Mouse (Mus musculus) cerebellum, adult 2 months (tissue): ENCODE results near the gene Klk15.

Experiments
- CTCF ChIP-seq: fragments of 200-500 bp; IDR thresholded peaks from 2 replicates; pipeline ENCODE4 v1.5.1; 2011; ENCODE audit warnings: low read depth, mild to moderate bottlenecking, control low read depth, low read length, moderate library complexity, borderline replicate concordance; ENCODE audit not compliant: insufficient read depth
- POLR2A ChIP-seq: fragments of 200-500 bp; IDR thresholded peaks from 2 replicates; pipeline ENCODE4 v1.6.1; 2011; ENCODE audit warnings: low read length, control low read depth, borderline replicate concordance; ENCODE audit not compliant: insufficient read depth

DNA sequence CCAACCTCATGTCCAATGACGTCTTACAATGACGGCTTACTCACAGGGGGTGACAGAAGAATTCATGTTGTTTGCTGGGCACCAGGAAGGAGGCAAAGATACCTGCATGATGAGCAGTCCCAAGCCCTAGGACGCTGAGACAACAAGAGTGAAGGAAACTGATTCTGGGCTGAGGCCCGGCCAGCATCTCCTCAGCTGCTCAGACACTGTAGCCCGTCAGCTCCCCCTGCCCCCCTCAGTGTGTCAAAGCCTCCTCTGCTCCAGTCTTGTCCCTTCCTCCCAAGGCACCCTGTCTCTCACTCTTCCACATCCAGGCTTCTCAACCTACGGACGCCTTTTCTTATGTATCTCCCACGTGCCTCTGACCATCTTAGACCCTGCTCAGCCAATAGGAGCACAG, 14.7 kb upstream of the Klk15 start:
- TF ChIP-seq CTCF, result no peak
- TF ChIP-seq POLR2A, result no peak
